Mouse (Mus musculus): ENCODE data around the gene Ankrd55.

DNA sequence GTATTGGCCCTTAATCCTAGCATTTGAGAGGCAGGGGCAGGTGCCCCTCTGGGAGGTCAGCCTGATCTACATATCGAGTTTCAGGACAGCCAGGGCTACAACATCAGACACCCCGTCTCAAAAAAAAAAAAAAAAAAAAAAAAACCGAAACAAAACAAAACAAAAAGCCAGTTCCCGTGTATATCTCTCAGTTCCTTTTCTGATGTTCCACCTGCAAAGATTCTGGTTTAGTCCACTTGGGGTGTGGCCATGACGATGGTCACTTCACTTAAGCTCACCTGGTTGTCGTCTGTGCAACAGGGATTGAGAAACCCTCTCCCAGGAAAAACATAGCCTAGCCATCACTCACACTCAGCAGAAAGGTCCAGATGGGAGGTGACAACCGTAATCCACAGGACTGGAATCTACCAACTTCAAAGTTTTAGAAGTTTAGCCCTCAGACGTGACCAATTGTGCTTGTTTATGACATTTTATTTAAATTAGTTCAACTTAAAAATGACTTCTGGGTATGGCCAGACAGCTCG lies 90.6 kb downstream of the Ankrd55 start:
- TF ChIP-seq USF1 (IDR thresholded peaks at IDR 0.05; ENCODE audit: low read depth) (no peak), MAX (IDR thresholded peaks at IDR 0.05) (no peak), CTCF (IDR thresholded peaks at IDR 0.05; ENCODE audit: control insufficient read depth, insufficient read depth, insufficient read length) (no peak), CEBPB (IDR thresholded peaks at IDR 0.05; ENCODE audit: low read depth) (no peak)
